Mouse (Mus musculus) G1E (cell line): ENCODE results near the gene Proca1.

ENCODE experiments used
- CTCF ChIP-seq: IDR thresholded peaks from 2 replicates; pipeline ENCODE4 v1.5.1; 2012; ENCODE audit warnings: low read depth, low read length, inconsistent platforms, mixed read lengths
- GATA1 ChIP-seq: IDR thresholded peaks from 2 replicates; pipeline ENCODE4 v1.6.1; 2012; ENCODE audit warnings: borderline replicate concordance, low read length, inconsistent platforms, mixed read lengths

DNA sequence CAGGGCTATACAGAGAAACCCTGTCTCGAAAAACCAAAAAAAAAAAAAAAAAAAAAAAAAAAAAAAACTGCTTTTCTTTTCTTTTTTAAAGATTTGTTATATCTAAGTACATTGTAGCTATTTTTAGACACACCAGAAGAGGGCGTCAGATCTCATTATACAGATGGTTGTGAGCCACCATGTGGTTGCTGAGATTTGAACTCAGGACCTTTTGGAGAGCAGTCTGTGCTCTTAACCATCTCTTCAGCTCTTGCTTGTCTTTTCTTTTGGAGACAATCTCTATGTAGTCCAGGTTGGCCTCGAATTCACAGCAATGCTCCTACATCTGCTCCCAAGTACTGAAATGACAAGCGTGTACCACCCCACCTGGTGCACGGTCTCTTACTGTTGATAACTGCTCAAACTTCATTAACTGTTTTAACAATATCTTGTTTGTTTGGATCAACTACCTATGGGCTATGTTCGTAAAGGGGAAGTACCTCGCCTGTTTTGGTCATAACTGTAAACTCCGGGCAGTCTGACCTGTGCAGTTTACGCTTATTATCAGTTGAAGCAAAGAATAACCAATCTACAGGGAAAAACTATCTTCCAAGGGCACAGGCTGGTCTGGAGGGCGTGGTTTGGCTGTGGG, 17.3 kb upstream of the Proca1 start:
- TF ChIP-seq CTCF (no peak), GATA1 (no peak)
